Mouse (Mus musculus): Measurements from ENCODE around the gene Dydc1.

GRCm38 (mm10) chr14:41066416-41066815, 6.3 kb upstream of the Dydc1 start:
- no peak for TF ChIP-seq EP300 (IDR thresholded peaks at IDR 0.05; ENCODE audit: low read depth)
- no peak for TF ChIP-seq CTCF (IDR thresholded peaks at IDR 0.05; ENCODE audit: low read depth)
